ENCODE assay signal across 9 mouse cellular contexts in the genomic region with DNA sequence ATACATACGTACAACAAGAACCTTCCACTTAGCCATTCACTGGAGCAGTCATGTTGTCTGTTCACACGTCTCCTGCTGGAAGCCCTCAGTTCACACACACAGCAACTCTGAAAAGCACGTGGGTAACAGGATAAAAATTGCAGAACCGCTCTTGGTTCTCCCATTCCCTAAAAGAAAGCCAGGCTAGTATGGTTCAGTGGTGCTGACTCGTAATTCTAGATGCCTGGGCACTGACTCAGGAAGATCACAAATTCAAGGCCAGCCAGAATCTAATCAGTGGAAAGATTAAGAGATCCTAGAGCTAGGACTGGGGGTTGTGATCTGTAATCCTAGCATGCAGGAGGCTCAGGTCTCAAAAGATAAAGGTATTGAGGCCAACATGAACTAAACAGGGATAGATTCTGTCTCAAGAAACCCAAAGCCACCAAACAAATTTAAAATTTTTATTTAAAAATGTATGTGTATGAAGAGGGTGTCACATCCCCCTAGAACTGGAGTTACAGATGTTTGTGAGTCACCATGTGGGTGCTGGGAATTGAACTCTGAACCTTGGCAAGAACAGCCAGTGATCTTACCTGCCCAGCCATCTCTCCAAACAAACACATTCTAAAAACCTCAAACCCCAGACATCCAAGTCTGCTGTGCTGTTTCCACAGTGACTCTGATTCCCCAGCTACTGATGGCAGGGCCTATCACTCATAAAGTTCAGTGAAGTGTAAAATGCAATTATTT. TPM values are rescaled to one million over a fixed set of nuclear protein-coding genes. Genes with fewer than 3 reads are reported as not detected.
DNase-seq lines count a peak whose midpoint lies in the region; ATAC-seq and TF ChIP-seq lines count a peak whose summit lies in the region.
"Had no signal": no experiment of that assay in that cellular context is flagged by ENCODE, and none has a peak within 500 bp of the region (broad histone marks: within the 10 kb centered on the region; RNA-seq: fewer than 3 reads in every experiment).

A gene (minus strand): TSS at position 149 of the 732 bp plus-strand sequence.

- H3K9me3 ChIP-seq in forebrain, postnatal 0 days (ENCODE audit: low read length), result no peaks in the 10 kb centered on the region
- no peaks in the 10 kb centered on the region for H3K9me3 ChIP-seq in forebrain, embryonic 11.5 days (ENCODE audit: control insufficient read depth, low read length)
- H3K9me3 ChIP-seq in neural tube, embryonic 13.5 days, result no peaks in the 10 kb centered on the region
- no peaks in the 10 kb centered on the region for H3K9me3 ChIP-seq in neural tube, embryonic 15.5 days (replicated peaks)
- no peaks in the 10 kb centered on the region for H3K9me3 ChIP-seq in heart, embryonic 14.5 days (ENCODE audit: control insufficient read depth, low read length)
- H3K9me3 ChIP-seq: limb, embryonic 13.5 days had no signal

- 55% methylated on average over 5 of the region's 5 CpGs for WGBS in forebrain, postnatal 0 days
- WGBS in forebrain, embryonic 11.5 days, result 64% methylated on average over 5 of the region's 5 CpGs
- 56% methylated on average over 5 of the region's 5 CpGs for WGBS in neural tube, embryonic 13.5 days
- WGBS in neural tube, embryonic 15.5 days, result 57% methylated on average over 5 of the region's 5 CpGs
- 32% methylated on average over 5 of the region's 5 CpGs for WGBS in heart, embryonic 14.5 days

- no peak for TF ChIP-seq CTCF in forebrain, postnatal 0 days (IDR thresholded peaks at IDR 0.05; ENCODE audit: low read depth)

- no peaks in the 10 kb centered on the region for H3K36me3 ChIP-seq in forebrain, postnatal 0 days (ENCODE audit: insufficient read depth)
- no peaks in the 10 kb centered on the region for H3K36me3 ChIP-seq in forebrain, embryonic 11.5 days (ENCODE audit: control insufficient read depth, insufficient read depth, low read length)
- H3K36me3 ChIP-seq in neural tube, embryonic 13.5 days, result no peaks in the 10 kb centered on the region
- H3K36me3 ChIP-seq in neural tube, embryonic 15.5 days, result no peaks in the 10 kb centered on the region
- no peaks in the 10 kb centered on the region for H3K36me3 ChIP-seq in heart, embryonic 14.5 days (ENCODE audit: control insufficient read depth, insufficient read depth, low read length)
- H3K36me3 ChIP-seq: limb, embryonic 13.5 days had no signal

- H3K4me1 ChIP-seq in forebrain, postnatal 0 days (ENCODE audit: insufficient read depth), result no peaks in the 10 kb centered on the region
- no peaks in the 10 kb centered on the region for H3K4me1 ChIP-seq in forebrain, embryonic 11.5 days (replicated peaks; ENCODE audit: control insufficient read depth, insufficient read depth, low read length)
- peaks cover 19% of the 10 kb centered on the region for H3K4me1 ChIP-seq in neural tube, embryonic 13.5 days (replicated peaks)
- H3K4me1 ChIP-seq in neural tube, embryonic 15.5 days, result peaks cover 19% of the 10 kb centered on the region
- H3K4me1 ChIP-seq in heart, embryonic 14.5 days (ENCODE audit: control insufficient read depth in 2 of 2, insufficient read depth in 2 of 2, low read length in 2 of 2), result peaks cover 4 to 5% of the 10 kb centered on the region in 2 experiments

- DNase-seq in forebrain, postnatal 0 days, result no peak
- no peak for DNase-seq in forebrain, embryonic 11.5 days (ENCODE audit: low spot score)
- DNase-seq in ovary, postnatal 14 days (ENCODE audit: low spot score), result no peak
- DNase-seq in cerebellum, adult 9-10 months, result no peak

- H3K4me2 ChIP-seq in forebrain, postnatal 0 days (ENCODE audit: low read depth), result no peak within 1 kb of the TSS
- H3K4me2 ChIP-seq in forebrain, embryonic 11.5 days (ENCODE audit: low read depth, low read length, severe bottlenecking), result no peak within 1 kb of the TSS
- no peak within 1 kb of the TSS for H3K4me2 ChIP-seq in neural tube, embryonic 13.5 days
- H3K4me2 ChIP-seq in neural tube, embryonic 15.5 days, result no peak within 1 kb of the TSS
- no peak within 1 kb of the TSS for H3K4me2 ChIP-seq in heart, embryonic 14.5 days (ENCODE audit: low read length)
- H3K4me2 ChIP-seq: limb, embryonic 13.5 days had no signal

- H3K9ac ChIP-seq in forebrain, postnatal 0 days, result no peak within 1 kb of the TSS
- no peak within 1 kb of the TSS for H3K9ac ChIP-seq in forebrain, embryonic 11.5 days (ENCODE audit: low read length)
- no peak within 1 kb of the TSS for H3K9ac ChIP-seq in neural tube, embryonic 13.5 days
- H3K9ac ChIP-seq in neural tube, embryonic 15.5 days (replicated peaks), result no peak within 1 kb of the TSS
- H3K9ac ChIP-seq in heart, embryonic 14.5 days (ENCODE audit: low read length), result no peak within 1 kb of the TSS
- H3K9ac ChIP-seq: limb, embryonic 13.5 days had no signal

- no peak within 1 kb of the TSS for H3K27ac ChIP-seq in forebrain, postnatal 0 days (ENCODE audit: low read depth, low read length)
- H3K27ac ChIP-seq in forebrain, embryonic 11.5 days (ENCODE audit: low read depth, low read length), result no peak within 1 kb of the TSS
- peak within 1 kb of the TSS; percentile 29; the same call in 1 of the 2 replicates for H3K27ac ChIP-seq in neural tube, embryonic 13.5 days (replicated peaks)
- H3K27ac ChIP-seq in neural tube, embryonic 15.5 days (replicated peaks), result no peak within 1 kb of the TSS
- H3K27ac ChIP-seq in heart, embryonic 14.5 days (replicated peaks in 1 of 2; ENCODE audit: control insufficient read depth in 1 of 2, insufficient read depth in 1 of 2, low read depth in 2 of 2, low read length in 2 of 2), result no peak within 1 kb of the TSS
- H3K27ac ChIP-seq: limb, embryonic 13.5 days had no signal

- H3K27me3 ChIP-seq in forebrain, postnatal 0 days (ENCODE audit: insufficient read depth, low read length), result no peaks in the 10 kb centered on the region
- no peaks in the 10 kb centered on the region for H3K27me3 ChIP-seq in forebrain, embryonic 11.5 days (ENCODE audit: control insufficient read depth, insufficient read depth, low read length)
- peaks cover 8% of the 10 kb centered on the region; the same call in 1 of the 2 replicates for H3K27me3 ChIP-seq in neural tube, embryonic 13.5 days
- H3K27me3 ChIP-seq in neural tube, embryonic 15.5 days (replicated peaks), result no peaks in the 10 kb centered on the region
- H3K27me3 ChIP-seq in heart, embryonic 14.5 days (ENCODE audit: control insufficient read depth, insufficient read depth, low read length), result peaks cover 5% of the 10 kb centered on the region; the same call in 1 of the 2 replicates

- ATAC-seq in forebrain, postnatal 0 days, result no peak
- ATAC-seq in forebrain, embryonic 11.5 days (replicated peaks; ENCODE audit: low FRiP score), result no peak
- no peak for ATAC-seq in neural tube, embryonic 13.5 days (ENCODE audit: low read depth)
- no peak for ATAC-seq in neural tube, embryonic 15.5 days (ENCODE audit: low FRiP score)
- no peak for ATAC-seq in heart, embryonic 14.5 days (ENCODE audit: insufficient number of reproducible peaks, insufficient read depth, low FRiP score, low read depth)
- no peak for ATAC-seq in neutrophil, adult 5-6 weeks (ENCODE audit: extremely low read depth, insufficient number of reproducible peaks, low FRiP score, poor library complexity, severe bottlenecking)

- no peak within 1 kb of the TSS for H3K4me3 ChIP-seq in forebrain, postnatal 0 days (ENCODE audit: low read depth, low read length)
- H3K4me3 ChIP-seq in forebrain, embryonic 11.5 days (ENCODE audit: low read depth, low read length), result no peak within 1 kb of the TSS
- H3K4me3 ChIP-seq in neural tube, embryonic 13.5 days, result no peak within 1 kb of the TSS
- no peak within 1 kb of the TSS for H3K4me3 ChIP-seq in neural tube, embryonic 15.5 days (replicated peaks)
- H3K4me3 ChIP-seq in heart, embryonic 14.5 days (ENCODE audit: control insufficient read depth in 1 of 2, insufficient read depth in 1 of 2, low read depth in 1 of 2, low read length in 2 of 2), result no peak within 1 kb of the TSS
- H3K4me3 ChIP-seq: limb, embryonic 13.5 days had no signal

RNA-seq across cellular contexts. Expression of the gene that starts here (rescaled TPM):
- 10.2 and 13.9 TPM in 2 replicates for total RNA-seq in forebrain, postnatal 0 days (2014; rRNA removed)
- polyA plus RNA-seq in forebrain, postnatal 0 days (2015; fragmentation: Nextera tagmentation; extraction: Ambion mirVana), result 10.4 and 10.5 TPM in 2 replicates
- 0.65 and 1.1 TPM in 2 replicates for polyA plus RNA-seq in forebrain, embryonic 11.5 days (2014; fragmentation: Nextera tagmentation; extraction: Ambion mirVana)
- polyA plus RNA-seq in neural tube, embryonic 13.5 days (2015; fragmentation: Nextera tagmentation; extraction: Ambion mirVana), result 4.8 and 6.0 TPM in 2 replicates
- 7.4 and 7.6 TPM in 2 replicates for polyA plus RNA-seq in neural tube, embryonic 15.5 days (2015; fragmentation: Nextera tagmentation; extraction: Ambion mirVana)
- polyA plus RNA-seq in heart, embryonic 14.5 days (2014; fragmentation: Nextera tagmentation; extraction: Ambion mirVana), result 9.3 and 10.5 TPM in 2 replicates
- 50.7 and 59.5 TPM in 2 replicates for total RNA-seq in neutrophil, adult 5-6 weeks (2017)
